Mouse (Mus musculus) inflammation-experienced regulatory T-cells, adult 6 months (primary cell): ENCODE measurements around the gene Vav2. TPM values are rescaled to one million over a fixed set of nuclear protein-coding genes. Genes with fewer than 3 reads are reported as not detected.

ENCODE experiments used
- ATAC-seq: one replicate; pipeline ENCODE4 v1.8.0; 2017
- polyA plus RNA-seq, 3 experiments: library from polyadenylated mRNA; unstranded; fragments of 100-300 nt; shearing (Covaris generic); gene quantifications; one replicate each; pipeline ENCODE4 v1.2.1; 2017

Gene Vav2
- polyA plus RNA-seq, 3 experiments from 2014 or later, result 3.8 to 7.1 (median 7.0) TPM

DNA sequence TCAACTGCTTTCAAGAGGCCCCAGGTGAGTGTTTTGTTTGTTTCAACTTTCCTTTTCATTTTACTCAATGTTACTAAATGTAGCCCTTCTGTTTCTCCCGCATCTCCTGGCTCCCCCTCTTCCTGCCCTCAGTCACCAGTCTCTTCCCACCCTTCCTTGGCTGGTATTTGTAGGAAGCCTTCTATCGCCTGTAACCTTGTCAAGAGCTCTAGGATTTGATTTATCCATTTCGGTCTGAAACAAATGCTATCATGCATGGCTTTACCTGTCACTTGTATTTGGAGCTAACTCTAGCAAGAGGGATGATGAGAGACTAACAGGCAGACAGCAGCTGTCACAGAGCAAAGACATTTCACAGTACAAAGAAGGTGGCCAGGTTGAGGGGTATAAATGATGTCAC is 18.6 kb downstream of the Vav2 start:
- no peak for ATAC-seq

DNA sequence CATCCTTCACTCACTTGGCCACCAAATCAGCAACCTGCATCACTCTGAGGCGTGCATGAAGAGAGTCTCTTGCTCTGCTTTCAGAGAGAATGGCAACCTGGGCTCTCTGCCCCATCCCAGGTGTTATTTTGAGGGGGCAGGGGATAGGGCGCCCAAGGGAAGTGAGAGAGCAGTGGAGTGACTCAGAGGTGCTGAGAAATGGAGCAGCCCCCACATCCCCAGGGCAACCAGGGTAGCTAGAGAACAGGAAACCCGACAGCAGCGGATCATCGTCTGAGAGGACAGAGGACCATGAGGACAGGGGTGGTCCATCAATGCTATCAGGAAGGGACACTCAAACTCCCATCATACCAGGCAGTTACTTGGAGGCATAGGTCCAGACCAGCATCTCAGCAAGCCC is 19.9 kb downstream of the Vav2 start:
- ATAC-seq, result peak; percentile 47

- ATAC-seq, result no peak
These were observed 21.5 kb downstream of the Vav2 start for GRCm38 (mm10) chr2:27405094-27405884.

- ATAC-seq, result peak; percentile 60
These were observed 22.3 kb downstream of the Vav2 start for GRCm38 (mm10) chr2:27404375-27405093.

GRCm38 (mm10) chr2:27401544-27401943 is 25.3 kb downstream of the Vav2 start:
- ATAC-seq, result no peak

GRCm38 (mm10) chr2:27400083-27400482 is 26.8 kb downstream of the Vav2 start:
- ATAC-seq, result no peak

GRCm38 (mm10) chr2:27396656-27397440 is 30.0 kb downstream of the Vav2 start:
- no peak for ATAC-seq

- no peak for ATAC-seq
These were observed 32.5 kb downstream of the Vav2 start for GRCm38 (mm10) chr2:27394158-27394832.

- no peak for ATAC-seq
These were observed 34.6 kb downstream of the Vav2 start for GRCm38 (mm10) chr2:27392278-27392677.

DNA sequence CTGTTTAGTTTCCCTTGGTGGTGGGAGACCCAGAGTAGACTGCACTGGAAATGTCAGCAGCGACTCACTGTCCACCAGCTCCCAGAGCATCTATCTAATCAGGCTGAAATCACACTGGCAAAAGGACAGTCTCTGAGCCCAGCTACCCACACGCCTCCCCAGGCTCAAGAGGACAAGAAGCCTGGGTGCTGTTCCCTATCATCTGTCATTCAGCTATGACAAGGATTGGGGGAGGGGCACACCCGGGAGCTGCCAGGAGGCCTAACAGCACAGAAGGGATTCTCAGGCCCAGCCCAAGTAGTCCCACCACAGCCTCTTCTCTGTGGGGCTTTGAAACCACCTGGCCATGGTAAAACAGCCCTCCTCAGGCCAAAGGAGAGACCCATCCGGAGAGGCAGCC is 36.1 kb downstream of the Vav2 start:
- no peak for ATAC-seq

DNA sequence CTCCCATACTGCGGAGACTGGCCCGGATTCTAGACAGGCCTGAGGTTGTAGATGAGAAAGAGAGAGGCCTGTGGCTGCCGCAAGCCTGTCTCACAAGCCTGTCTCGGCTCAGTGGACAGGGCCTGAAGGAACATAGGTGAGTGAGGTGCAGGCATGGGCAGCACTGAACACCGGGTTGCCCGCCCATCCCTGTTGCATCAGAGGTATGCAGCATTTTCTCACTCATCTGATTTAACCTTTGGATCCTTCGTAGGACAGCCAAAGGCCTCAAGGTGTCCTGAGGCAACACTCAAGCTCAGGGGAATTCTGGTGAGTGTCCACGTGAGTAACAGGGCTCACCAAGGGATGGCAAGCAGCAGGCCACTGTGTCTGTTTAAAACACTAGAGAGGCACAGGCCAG is 36.5 kb downstream of the Vav2 start:
- ATAC-seq, result no peak

DNA sequence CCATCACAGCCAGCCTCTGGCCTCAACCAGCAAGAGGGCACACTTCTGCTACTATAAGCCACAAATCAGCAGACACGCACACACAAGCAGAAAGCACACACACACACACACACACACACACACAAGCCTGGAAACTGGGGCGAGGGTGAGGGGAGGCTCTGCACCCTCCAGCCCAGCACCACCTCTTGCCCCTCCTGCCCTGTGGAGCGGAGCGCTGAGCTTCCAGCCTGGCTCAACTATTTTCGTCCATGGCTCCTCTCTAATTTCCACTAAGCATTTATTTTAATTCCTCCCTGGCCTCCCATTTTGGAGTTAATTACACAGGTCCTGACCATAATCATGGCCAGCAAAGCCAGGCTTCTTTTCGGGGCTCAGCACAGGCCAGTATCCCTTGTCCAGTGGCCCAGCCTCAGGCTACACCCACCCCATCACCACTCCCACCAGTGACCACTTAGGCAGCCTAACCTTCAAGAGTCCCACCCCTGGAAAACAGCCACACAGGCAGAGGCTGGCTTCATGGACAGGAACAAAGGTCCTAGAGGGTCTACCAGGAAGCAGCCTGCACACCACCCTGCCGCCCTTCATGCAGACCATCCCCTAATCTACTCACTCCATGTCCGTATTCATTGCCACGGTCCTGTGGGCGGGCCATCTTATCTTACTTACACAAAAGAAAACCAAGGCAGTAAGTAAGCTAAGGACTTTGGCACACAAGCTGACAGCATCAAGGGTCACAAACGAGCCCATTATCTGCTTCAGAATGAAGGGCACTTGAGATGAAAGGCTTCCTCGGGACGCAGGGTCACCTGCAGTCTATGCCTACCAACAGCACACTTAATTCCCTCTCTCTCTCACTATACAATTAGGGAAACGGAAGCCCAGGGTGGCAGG is 37.3 kb downstream of the Vav2 start:
- ATAC-seq, result no peak

DNA sequence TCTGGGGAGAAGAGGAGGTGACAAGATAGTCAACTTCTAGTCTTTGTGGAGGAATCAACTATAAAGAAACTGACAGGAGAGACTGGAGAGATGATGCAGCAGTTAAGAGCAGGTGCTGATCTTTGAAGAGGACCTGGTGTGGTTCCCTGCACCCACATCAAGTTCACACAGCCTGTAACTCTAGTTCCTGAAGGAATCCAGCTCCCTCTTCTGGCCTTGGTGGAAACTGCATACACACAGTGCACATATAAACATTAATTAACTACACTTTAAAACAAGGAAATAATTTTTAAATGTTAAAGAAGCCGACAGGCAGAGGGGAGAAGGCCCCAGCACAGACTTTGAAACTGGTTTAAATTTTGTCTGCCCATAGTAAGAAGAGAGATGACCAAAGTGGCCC is 39.6 kb downstream of the Vav2 start:
- ATAC-seq, result no peak

DNA sequence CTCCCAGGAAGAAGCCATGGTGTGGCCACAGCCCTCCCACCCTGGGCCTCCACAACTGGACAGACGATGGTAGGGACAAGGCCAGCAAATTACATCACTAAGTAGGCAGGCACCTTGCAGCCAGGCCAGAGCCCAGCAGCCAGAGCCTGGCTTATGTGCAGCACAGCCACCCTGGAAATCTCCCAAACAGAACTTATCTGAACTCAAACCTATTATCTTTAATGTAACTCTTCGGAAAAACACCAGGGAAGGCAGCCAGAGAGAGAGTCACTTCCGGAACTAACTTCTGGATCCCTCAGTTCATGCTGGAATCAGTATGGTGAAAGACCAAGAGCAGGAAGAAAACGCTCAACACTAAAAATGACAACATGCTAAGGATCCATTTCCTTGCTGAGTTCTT is 45.1 kb downstream of the Vav2 start:
- no peak for ATAC-seq

DNA sequence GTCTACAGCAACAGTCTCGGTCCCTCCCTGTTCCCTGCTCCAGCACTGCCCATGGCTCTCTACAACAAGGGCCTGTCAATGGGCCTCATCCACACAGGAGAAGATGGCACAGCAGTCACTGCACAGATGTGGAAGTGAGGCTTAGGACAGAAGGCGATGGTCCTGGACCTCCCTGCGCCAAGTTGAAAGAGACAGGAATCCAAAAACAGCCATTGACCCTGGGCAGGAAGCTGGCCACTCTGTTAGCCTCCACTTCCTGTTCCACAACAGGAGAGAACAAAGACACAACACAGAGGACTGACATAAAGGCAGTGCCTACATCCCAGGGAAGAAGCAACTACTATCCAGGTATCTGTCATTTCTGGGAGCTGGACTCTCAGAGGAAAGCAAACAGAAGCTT is 45.6 kb downstream of the Vav2 start:
- ATAC-seq, result no peak

- ATAC-seq, result no peak
These were observed 49.0 kb downstream of the Vav2 start for GRCm38 (mm10) chr2:27377876-27378275.

DNA sequence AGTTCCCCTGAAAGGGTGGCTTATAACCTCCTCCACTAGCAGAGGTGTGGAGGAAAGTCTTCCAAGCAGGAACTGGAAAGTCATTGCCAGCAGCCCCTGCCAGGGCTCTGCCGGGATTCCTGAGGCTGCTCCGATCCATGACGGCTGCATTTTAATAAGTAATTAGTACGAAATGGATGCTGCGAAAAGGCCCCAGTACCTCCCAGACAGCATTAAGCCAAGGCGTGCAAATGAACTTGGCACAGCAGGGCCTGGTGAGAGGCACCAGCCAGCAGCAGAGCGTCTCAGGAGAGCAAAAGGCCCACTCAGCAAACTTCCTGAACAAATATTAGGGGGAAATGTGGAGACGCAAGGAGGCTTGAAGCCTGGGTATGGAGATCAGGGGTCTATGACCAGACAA is 49.7 kb downstream of the Vav2 start:
- ATAC-seq, result no peak

GRCm38 (mm10) chr2:27375141-27375540 is 51.7 kb downstream of the Vav2 start:
- ATAC-seq, result no peak

DNA sequence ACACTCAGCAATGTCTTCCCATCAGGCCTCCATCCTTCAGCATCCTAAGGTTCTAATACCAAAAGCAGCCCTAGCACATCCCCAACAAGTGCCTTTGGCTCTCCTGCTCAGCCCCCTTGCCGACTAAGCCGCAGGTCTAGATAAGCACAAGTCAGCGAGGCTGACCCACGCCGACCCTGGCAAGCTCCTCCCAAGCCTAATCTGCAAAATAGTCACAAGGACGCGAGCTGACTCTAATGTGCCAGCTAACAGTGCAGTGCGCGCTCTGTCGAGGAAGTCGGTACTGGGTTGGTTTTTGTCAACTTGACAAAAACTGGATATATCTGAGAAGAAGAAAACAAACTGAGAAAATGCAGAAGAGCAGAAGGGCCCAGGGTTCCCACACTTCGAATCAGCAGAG is 53.5 kb downstream of the Vav2 start:
- ATAC-seq, result no peak

GRCm38 (mm10) chr2:27371450-27371849 is 55.4 kb downstream of the Vav2 start:
- no peak for ATAC-seq

GRCm38 (mm10) chr2:27368980-27369379 is 57.9 kb downstream of the Vav2 start:
- ATAC-seq, result no peak

DNA sequence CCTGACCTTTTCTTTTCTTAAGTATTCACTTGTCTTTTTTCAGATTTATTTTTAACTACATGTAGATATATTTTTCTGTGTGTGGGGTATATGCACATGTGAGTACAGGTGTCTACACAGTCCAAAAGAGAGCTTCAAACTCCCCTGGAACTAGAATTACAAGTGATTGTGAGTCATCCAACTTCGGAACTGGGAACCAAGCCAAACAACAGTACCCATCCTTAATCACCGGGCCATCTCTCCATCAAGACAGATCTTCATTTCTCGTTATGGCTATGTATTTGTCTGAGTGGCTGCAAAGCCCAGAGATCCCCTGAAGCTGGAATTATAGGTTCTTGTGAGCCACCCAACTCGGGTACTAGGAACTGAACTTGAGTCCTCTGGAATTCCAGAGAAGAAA is 61.5 kb downstream of the Vav2 start:
- ATAC-seq, result no peak
